In genomic region chr11:98887703-98888102, GRCm38 (mm10) we compare ENCODE assay signal across 23 mouse cellular contexts.
"Had no signal": no experiment of that assay in that cellular context is flagged by ENCODE, and none has a peak within 500 bp of the region (broad histone marks: within the 10 kb centered on the region; RNA-seq: fewer than 3 reads in every experiment).

No protein-coding gene starts in this region.

- H3K27me3 ChIP-seq: liver, embryonic 12.5 days; liver, embryonic 15.5 days; lung, embryonic 15.5 days; megakaryocyte, embryonic 14.5 days; midbrain, embryonic 12.5 days; neural tube, embryonic 13.5 days; neural tube, embryonic 15.5 days; stomach, embryonic 15.5 days had no signal

- ATAC-seq: liver, embryonic 12.5 days; liver, postnatal 0 days; midbrain, embryonic 16.5 days had no signal

- DNase-seq: liver, postnatal 0 days; lung, adult 2 months; lung, postnatal 10 days; lung, postnatal 4 days; midbrain, embryonic 14.5 days; retina, postnatal 1 day; right cerebral cortex, adult 18-20 months; right cerebral cortex, postnatal 25 days; right cerebral cortex, postnatal 4 days; thymus, adult 18-20 months; thymus, postnatal 14 days; thymus, postnatal 36 days had no signal

- H3K27ac ChIP-seq: liver, embryonic 12.5 days; liver, embryonic 15.5 days; lung, embryonic 15.5 days; midbrain, embryonic 10.5 days; midbrain, embryonic 12.5 days; neural tube, embryonic 13.5 days; neural tube, embryonic 15.5 days; stomach, embryonic 15.5 days had no signal

- H3K4me3 ChIP-seq: liver, embryonic 12.5 days; liver, embryonic 15.5 days; lung, embryonic 15.5 days; megakaryocyte, embryonic 14.5 days; midbrain, embryonic 10.5 days; midbrain, embryonic 12.5 days; myocyte; neural tube, embryonic 13.5 days; neural tube, embryonic 15.5 days; stomach, embryonic 15.5 days had no signal

- H3K4me2 ChIP-seq: liver, embryonic 12.5 days; liver, embryonic 15.5 days; lung, embryonic 15.5 days; midbrain, embryonic 12.5 days; neural tube, embryonic 13.5 days; neural tube, embryonic 15.5 days; stomach, embryonic 15.5 days had no signal

- H3K9me3 ChIP-seq: liver, embryonic 12.5 days; liver, embryonic 15.5 days; lung, embryonic 15.5 days; megakaryocyte, embryonic 14.5 days; midbrain, embryonic 10.5 days; midbrain, embryonic 12.5 days; neural tube, embryonic 13.5 days; neural tube, embryonic 15.5 days; stomach, embryonic 15.5 days had no signal

- H3K9ac ChIP-seq: liver, embryonic 12.5 days; liver, embryonic 15.5 days; liver, postnatal 0 days; lung, embryonic 15.5 days; midbrain, embryonic 12.5 days; neural tube, embryonic 13.5 days; neural tube, embryonic 15.5 days; stomach, embryonic 15.5 days had no signal

- H3K4me1 ChIP-seq: neural tube, embryonic 15.5 days had no signal
